Mouse (Mus musculus): ENCODE measurements at regions not wholly inside any gene's neighbourhood (a gene's known extent, or its start where the extent isn't known, plus 50 kb on each side); places are given as distances from the start of the nearest gene placed in this dataset.

DNA sequence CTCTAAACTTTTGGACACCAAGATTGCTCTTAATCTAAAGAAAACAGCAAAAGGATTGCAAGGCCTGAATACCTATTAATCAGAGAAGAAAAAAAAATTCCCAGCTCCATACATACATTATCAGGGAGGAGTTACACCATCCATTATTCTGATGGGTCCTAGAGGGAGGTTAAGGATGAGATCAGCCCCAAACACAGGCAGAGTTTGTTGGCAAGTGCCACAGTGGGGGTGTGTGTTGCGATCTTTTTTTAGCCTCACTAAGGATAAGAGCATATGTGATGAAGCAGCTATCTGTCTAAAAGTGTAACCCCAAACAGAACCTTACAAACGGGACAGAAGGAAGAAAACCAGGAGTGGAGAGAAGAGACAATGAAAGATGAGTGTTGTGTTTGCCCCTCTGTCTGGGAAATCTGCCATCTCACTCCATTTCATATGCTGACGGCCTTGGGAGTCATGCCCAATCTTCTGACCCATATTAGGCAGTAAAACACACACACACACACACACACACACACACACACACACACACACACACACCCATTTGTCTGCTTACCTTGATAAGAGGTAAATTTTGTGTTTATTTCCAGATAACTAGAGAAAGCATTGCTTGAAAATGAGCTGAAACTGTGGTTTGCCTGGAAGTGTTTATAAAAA, 61.4 kb upstream of the Adamts9 start:
- ATAC-seq (ENCODE audit: low FRiP score, low read depth) = no peak
- H3K9me3 ChIP-seq (ENCODE audit: control insufficient read depth, low read length) = no peaks in the 10 kb centered on the region

DNA sequence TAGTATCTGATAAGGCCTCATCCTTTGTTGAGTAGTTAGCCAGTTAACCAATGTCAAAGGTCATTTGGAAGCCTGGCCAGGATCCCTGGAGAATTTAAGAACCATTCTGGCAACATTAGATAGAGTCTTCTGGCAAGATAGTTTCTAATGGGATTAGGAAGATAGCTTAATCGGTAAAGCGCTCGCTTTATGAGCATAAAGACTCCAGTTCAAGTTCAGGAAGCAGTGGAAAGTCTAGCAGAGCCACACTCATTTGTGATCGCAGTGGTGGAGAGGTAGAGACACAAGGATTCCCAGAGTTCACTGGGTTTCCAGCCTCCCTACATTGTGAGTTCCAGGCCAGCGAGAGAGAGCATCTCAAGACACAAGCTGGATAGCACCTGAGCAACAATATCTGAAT, 60.5 kb upstream of the Adamts9 start:
- Histone ChIP-seq H3K27ac (replicated peaks; ENCODE audit: low read depth, low read length) (no peak overlapping the region), H3K9me3 (ENCODE audit: control insufficient read depth, low read length) (no peaks in the 10 kb centered on the region), H3K36me3 (ENCODE audit: control insufficient read depth, insufficient read depth, low read length) (no peaks in the 10 kb centered on the region), H3K27me3 (ENCODE audit: control insufficient read depth, insufficient read depth, low read length) (no peaks in the 10 kb centered on the region), H3K4me2 (replicated peaks; ENCODE audit: low read depth, low read length, severe bottlenecking) (no peak overlapping the region), H3K9ac (ENCODE audit: low read depth, low read length, severe bottlenecking) (no peak overlapping the region), H3K4me3 (replicated peaks; ENCODE audit: low read length) (no peak overlapping the region), H3K4me1 (ENCODE audit: control insufficient read depth, insufficient read depth, low read length) (no peaks in the 10 kb centered on the region)
- WGBS = 91% methylated on average over 5 of the region's 5 CpGs
- ATAC-seq (ENCODE audit: low FRiP score, low read depth) (no peak), DNase-seq (ENCODE audit: low spot score) (no peak)
- no peak for TF ChIP-seq POLR2A (IDR thresholded peaks at IDR 0.05; ENCODE audit: borderline replicate concordance, extremely low read depth, insufficient read depth, insufficient read length)

More for the DNA sequence above, 61.4 kb upstream of the Adamts9 start:
- Histone ChIP-seq H3K9ac (ENCODE audit: low read depth, low read length, severe bottlenecking) (no peak overlapping the region), H3K27me3 (ENCODE audit: control insufficient read depth, insufficient read depth, low read length) (no peaks in the 10 kb centered on the region), H3K27ac (replicated peaks; ENCODE audit: low read depth, low read length) (no peak overlapping the region), H3K4me1 (ENCODE audit: control insufficient read depth, insufficient read depth, low read length) (no peaks in the 10 kb centered on the region), H3K4me3 (replicated peaks; ENCODE audit: low read length) (no peak overlapping the region), H3K36me3 (ENCODE audit: control insufficient read depth, insufficient read depth, low read length) (no peaks in the 10 kb centered on the region), H3K4me2 (replicated peaks; ENCODE audit: low read depth, low read length, severe bottlenecking) (no peak overlapping the region)
- DNase-seq (ENCODE audit: low spot score) = no peak
- WGBS = 68% methylated on average over 3 of the region's 3 CpGs
- no peak for TF ChIP-seq POLR2A (IDR thresholded peaks at IDR 0.05; ENCODE audit: borderline replicate concordance, extremely low read depth, insufficient read depth, insufficient read length)

- no peaks in the 10 kb centered on the region for H3K36me3 ChIP-seq (ENCODE audit: control insufficient read depth, insufficient read depth, low read length)
- no peak overlapping the region for H3K4me2 ChIP-seq (replicated peaks; ENCODE audit: low read depth, low read length, severe bottlenecking)
- no peaks in the 10 kb centered on the region for H3K9me3 ChIP-seq (ENCODE audit: control insufficient read depth, low read length)
- H3K27ac ChIP-seq (replicated peaks; ENCODE audit: low read depth, low read length) = no peak overlapping the region
- no peak overlapping the region for H3K9ac ChIP-seq (ENCODE audit: low read depth, low read length, severe bottlenecking)
- peaks cover 7% of the 10 kb centered on the region; the same call in 1 of the 2 replicates for H3K4me1 ChIP-seq (ENCODE audit: control insufficient read depth, insufficient read depth, low read length)
- DNase-seq (ENCODE audit: low spot score) (no peak), ATAC-seq (ENCODE audit: low FRiP score, low read depth) (no peak)
- no peaks in the 10 kb centered on the region for H3K27me3 ChIP-seq (ENCODE audit: control insufficient read depth, insufficient read depth, low read length)
- TF ChIP-seq POLR2A (IDR thresholded peaks at IDR 0.05; ENCODE audit: borderline replicate concordance, extremely low read depth, insufficient read depth, insufficient read length) = no peak
- no peak overlapping the region for H3K4me3 ChIP-seq (replicated peaks; ENCODE audit: low read length)
- 88% methylated on average over 5 of the region's 5 CpGs for WGBS
These were observed 50.4 kb upstream of the Adamts9 start for GRCm38 (mm10) chr6:92993647-92994046.
